Mouse (Mus musculus): ENCODE data around the gene Syp. TPM values are rescaled to one million over a fixed set of nuclear protein-coding genes. Genes with fewer than 3 reads are reported as not detected.

Gene Syp
- polyA plus RNA-seq, 1 experiment from 2014 or later: 161 TPM

- H3K4me2 ChIP-seq (ENCODE audit: low read length): no peak overlapping the region
- no peaks in the 10 kb centered on the region for H3K36me3 ChIP-seq (ENCODE audit: control insufficient read depth, insufficient read depth)
- ATAC-seq: 0 out of 2 replicates have a peak, but pooled peaks have one; percentile 26
Observed at GRCm38 (mm10) chrX:7658031-7658784, 19.9 kb downstream of the Syp start.

GRCm38 (mm10) chrX:7658785-7659589 is 20.7 kb downstream of the Syp start:
- 59% methylated on average over 11 of the region's 11 CpGs for WGBS

More at GRCm38 (mm10) chrX:7658031-7658784, 19.9 kb downstream of the Syp start:
- Histone ChIP-seq H3K4me1 (replicated peaks; ENCODE audit: control insufficient read depth, insufficient read depth, low read length) (no peaks in the 10 kb centered on the region), H3K27me3 (replicated peaks; ENCODE audit: control insufficient read depth, insufficient read depth, low read length) (no peaks in the 10 kb centered on the region), H3K9ac (replicated peaks; ENCODE audit: low read depth, low read length) (no peak overlapping the region), H3K27ac (ENCODE audit: low read length) (no peak overlapping the region), H3K9me3 (ENCODE audit: control insufficient read depth, low read length) (no peaks in the 10 kb centered on the region), H3K4me3 (replicated peaks; ENCODE audit: low read length) (no peak overlapping the region)
- 22% methylated on average over 15 of the region's 15 CpGs for WGBS

GRCm38 (mm10) chrX:7661086-7661485 is 22.8 kb downstream of the Syp start:
- ATAC-seq: no peak
- Histone ChIP-seq H3K4me2 (ENCODE audit: low read length) (no peak overlapping the region), H3K36me3 (ENCODE audit: control insufficient read depth, insufficient read depth) (no peaks in the 10 kb centered on the region), H3K4me1 (replicated peaks; ENCODE audit: control insufficient read depth, insufficient read depth, low read length) (no peaks in the 10 kb centered on the region), H3K27me3 (replicated peaks; ENCODE audit: control insufficient read depth, insufficient read depth, low read length) (no peaks in the 10 kb centered on the region), H3K4me3 (replicated peaks; ENCODE audit: low read length) (no peak overlapping the region), H3K9me3 (ENCODE audit: control insufficient read depth, low read length) (no peaks in the 10 kb centered on the region), H3K9ac (replicated peaks; ENCODE audit: low read depth, low read length) (no peak overlapping the region), H3K27ac (ENCODE audit: low read length) (no peak overlapping the region)
- WGBS: 80% methylated on average over 4 of the region's 4 CpGs

More at GRCm38 (mm10) chrX:7658785-7659589, 20.7 kb downstream of the Syp start:
- no peak overlapping the region for H3K27ac ChIP-seq (ENCODE audit: low read length)
- H3K9me3 ChIP-seq (ENCODE audit: control insufficient read depth, low read length): no peaks in the 10 kb centered on the region
- no peaks in the 10 kb centered on the region for H3K4me1 ChIP-seq (replicated peaks; ENCODE audit: control insufficient read depth, insufficient read depth, low read length)
- H3K27me3 ChIP-seq (replicated peaks; ENCODE audit: control insufficient read depth, insufficient read depth, low read length): no peaks in the 10 kb centered on the region
- no peak overlapping the region for H3K4me2 ChIP-seq (ENCODE audit: low read length)
- H3K9ac ChIP-seq (replicated peaks; ENCODE audit: low read depth, low read length): no peak overlapping the region
- no peak overlapping the region for H3K4me3 ChIP-seq (replicated peaks; ENCODE audit: low read length)
- no peaks in the 10 kb centered on the region for H3K36me3 ChIP-seq (ENCODE audit: control insufficient read depth, insufficient read depth)
- ATAC-seq: no peak

GRCm38 (mm10) chrX:7662936-7663335 is 24.7 kb downstream of the Syp start:
- Histone ChIP-seq H3K9ac (replicated peaks; ENCODE audit: low read depth, low read length) (no peak overlapping the region), H3K36me3 (ENCODE audit: control insufficient read depth, insufficient read depth) (no peaks in the 10 kb centered on the region), H3K4me1 (replicated peaks; ENCODE audit: control insufficient read depth, insufficient read depth, low read length) (no peaks in the 10 kb centered on the region), H3K4me2 (ENCODE audit: low read length) (no peak overlapping the region), H3K27me3 (replicated peaks; ENCODE audit: control insufficient read depth, insufficient read depth, low read length) (no peaks in the 10 kb centered on the region), H3K4me3 (replicated peaks; ENCODE audit: low read length) (no peak overlapping the region), H3K27ac (ENCODE audit: low read length) (no peak overlapping the region), H3K9me3 (ENCODE audit: control insufficient read depth, low read length) (no peaks in the 10 kb centered on the region)
- no peak for ATAC-seq
- WGBS: 77% methylated on average over 3 of the region's 3 CpGs

GRCm38 (mm10) chrX:7664791-7665190 is 26.5 kb downstream of the Syp start:
- Histone ChIP-seq H3K4me1 (replicated peaks; ENCODE audit: control insufficient read depth, insufficient read depth, low read length) (no peaks in the 10 kb centered on the region), H3K27me3 (replicated peaks; ENCODE audit: control insufficient read depth, insufficient read depth, low read length) (no peaks in the 10 kb centered on the region), H3K4me2 (ENCODE audit: low read length) (no peak overlapping the region), H3K4me3 (replicated peaks; ENCODE audit: low read length) (no peak overlapping the region), H3K27ac (ENCODE audit: low read length) (no peak overlapping the region), H3K36me3 (ENCODE audit: control insufficient read depth, insufficient read depth) (no peaks in the 10 kb centered on the region), H3K9ac (replicated peaks; ENCODE audit: low read depth, low read length) (no peak overlapping the region), H3K9me3 (ENCODE audit: control insufficient read depth, low read length) (no peaks in the 10 kb centered on the region)
- WGBS: 85% methylated on average over 11 of the region's 11 CpGs
- 0 out of 2 replicates have a peak, but pooled peaks have one; percentile 31 for ATAC-seq

- Histone ChIP-seq H3K4me1 (replicated peaks; ENCODE audit: control insufficient read depth, insufficient read depth, low read length) (no peaks in the 10 kb centered on the region), H3K27ac (ENCODE audit: low read length) (no peak overlapping the region), H3K4me2 (ENCODE audit: low read length) (no peak overlapping the region), H3K36me3 (ENCODE audit: control insufficient read depth, insufficient read depth) (no peaks in the 10 kb centered on the region), H3K9me3 (ENCODE audit: control insufficient read depth, low read length) (no peaks in the 10 kb centered on the region), H3K27me3 (replicated peaks; ENCODE audit: control insufficient read depth, insufficient read depth, low read length) (no peaks in the 10 kb centered on the region), H3K4me3 (replicated peaks; ENCODE audit: low read length) (no peak overlapping the region), H3K9ac (replicated peaks; ENCODE audit: low read depth, low read length) (no peak overlapping the region)
- 74% methylated on average over 21 of the region's 21 CpGs for WGBS
- ATAC-seq: no peak
Observed at GRCm38 (mm10) chrX:7665739-7666502, 27.6 kb downstream of the Syp start.

GRCm38 (mm10) chrX:7670390-7670881 is 32.2 kb downstream of the Syp start:
- WGBS: 13% methylated on average over 19 of the region's 19 CpGs
- H3K4me1 ChIP-seq (replicated peaks; ENCODE audit: control insufficient read depth, insufficient read depth, low read length): peaks cover 3% of the 10 kb centered on the region; the same call in 1 of the 2 replicates
- peak overlapping the region; percentile 74 for H3K27ac ChIP-seq (ENCODE audit: low read length)
- no peaks in the 10 kb centered on the region for H3K9me3 ChIP-seq (ENCODE audit: control insufficient read depth, low read length)
- H3K36me3 ChIP-seq (ENCODE audit: control insufficient read depth, insufficient read depth): no peaks in the 10 kb centered on the region
- H3K4me2 ChIP-seq (ENCODE audit: low read length): peak overlapping the region; percentile 51
- ATAC-seq: peak; percentile 80
- H3K4me3 ChIP-seq (replicated peaks; ENCODE audit: low read length): peak overlapping the region; percentile 52
- peak overlapping the region; percentile 58 for H3K9ac ChIP-seq (replicated peaks; ENCODE audit: low read depth, low read length)
- no peaks in the 10 kb centered on the region for H3K27me3 ChIP-seq (replicated peaks; ENCODE audit: control insufficient read depth, insufficient read depth, low read length)

GRCm38 (mm10) chrX:7670921-7671623 is 32.8 kb downstream of the Syp start, which contains the start of gene Plp2:
TSS of gene Plp2 (minus strand) at chrX:7671390.
- peak within 1 kb of the TSS; percentile 51 for H3K4me2 ChIP-seq (ENCODE audit: low read length)
- H3K4me3 ChIP-seq (replicated peaks; ENCODE audit: low read length): peak within 1 kb of the TSS; percentile 52
- H3K36me3 ChIP-seq (ENCODE audit: control insufficient read depth, insufficient read depth): no peaks in the 10 kb centered on the region
- no peaks in the 10 kb centered on the region for H3K9me3 ChIP-seq (ENCODE audit: control insufficient read depth, low read length)
- H3K9ac ChIP-seq (replicated peaks; ENCODE audit: low read depth, low read length): peak within 1 kb of the TSS; percentile 58
- no peaks in the 10 kb centered on the region for H3K27me3 ChIP-seq (replicated peaks; ENCODE audit: control insufficient read depth, insufficient read depth, low read length)
- H3K27ac ChIP-seq (ENCODE audit: low read length): peak within 1 kb of the TSS; percentile 74
- ATAC-seq: peak; percentile 63
- peaks cover 3% of the 10 kb centered on the region; the same call in 1 of the 2 replicates for H3K4me1 ChIP-seq (replicated peaks; ENCODE audit: control insufficient read depth, insufficient read depth, low read length)
- WGBS: 30% methylated on average over 29 of the region's 36 CpGs
